Mouse (Mus musculus) midbrain, embryonic 14.5 days (tissue): Measurements from ENCODE around the gene Vmn1r195. TPM values are rescaled to one million over a fixed set of nuclear protein-coding genes. Genes with fewer than 3 reads are reported as not detected.

ENCODE experiments used
- ATAC-seq: fragments of 200-750 bp; cut with Nextera tagmentation; 2 replicates; pipeline ENCODE4 v1.8.0; 2017; ENCODE audit warnings: moderate number of reproducible peaks, moderate library complexity; ENCODE audit not compliant: low FRiP score, low TSS enrichment
- DNase-seq: peaks from one replicate; pipeline ENCODE4 v3.0.0-alpha.2; 2015
- H3K27ac ChIP-seq: fragments of 300-500 bp; sonication (generic); replicated peaks from 2 replicates; pipeline ENCODE4 v1.5.1; 2014; ENCODE audit warnings: mild to moderate bottlenecking, low read depth, low read length, moderate library complexity
- H3K27me3 ChIP-seq: fragments of 300-500 bp; sonication (generic); 2 replicates; pipeline ENCODE4 v1.6.1; 2014; ENCODE audit warnings: low read length, control low read depth, mixed read lengths; ENCODE audit not compliant: control insufficient read depth, insufficient read depth
- H3K36me3 ChIP-seq: fragments of 300-500 bp; sonication (generic); 2 replicates; pipeline ENCODE4 v1.6.1; 2014; ENCODE audit warnings: low read length, control low read depth; ENCODE audit not compliant: control insufficient read depth, insufficient read depth
- H3K4me1 ChIP-seq: fragments of 300-500 bp; sonication (generic); 2 replicates; pipeline ENCODE4 v1.6.1; 2014; ENCODE audit warnings: mild to moderate bottlenecking, antibody characterized with exemption, low read length, control low read depth; ENCODE audit not compliant: control insufficient read depth, insufficient read depth
- H3K4me2 ChIP-seq: fragments of 300-500 bp; sonication (generic); 2 replicates; pipeline ENCODE4 v1.6.1; 2014; ENCODE audit warnings: mild to moderate bottlenecking, low read length, moderate library complexity
- H3K4me3 ChIP-seq: fragments of 300-500 bp; sonication (generic); replicated peaks from 2 replicates; pipeline ENCODE4 v1.5.1; 2014; ENCODE audit warnings: low read depth, low read length
- H3K9ac ChIP-seq: fragments of 300-500 bp; sonication (generic); replicated peaks from 2 replicates; pipeline ENCODE4 v1.6.1; 2014; ENCODE audit warnings: mild to moderate bottlenecking, low read length, moderate library complexity
- H3K9me3 ChIP-seq: fragments of 300-500 bp; sonication (generic); 2 replicates; pipeline ENCODE4 v1.6.1; 2016; ENCODE audit warnings: low read length, control low read depth, mixed read lengths; ENCODE audit not compliant: control insufficient read depth
- polyA plus RNA-seq: library from polyadenylated mRNA; unstranded; fragments of >200 nt; fragmentation: Nextera tagmentation; extraction: Ambion mirVana; gene quantifications from 2 replicates; pipeline ENCODE4 v1.2.1, GENCODE M21; 2014

Vmn1r195 gene
- polyA plus RNA-seq, 1 experiment from 2014 or later = not detected

DNA sequence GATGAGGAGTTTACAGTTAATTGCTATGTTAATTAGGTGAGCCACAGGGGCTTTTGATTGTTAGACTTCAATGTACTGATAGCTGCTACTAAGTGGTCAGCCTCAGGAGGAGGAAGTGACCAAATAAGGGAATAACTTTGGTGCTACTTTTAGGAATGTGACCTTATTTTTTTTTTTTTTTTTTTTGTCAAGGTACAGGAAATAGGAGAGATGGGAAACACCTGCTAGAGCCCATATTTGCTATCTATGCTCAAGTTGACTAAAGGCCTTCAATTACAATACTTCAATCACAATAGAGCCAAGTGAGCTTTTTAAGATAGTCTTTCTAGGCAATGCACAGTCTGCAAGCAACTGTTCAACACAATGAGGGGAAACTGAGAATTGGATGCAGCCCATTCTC, 49.8 kb downstream of the Vmn1r195 start:
- H3K27ac ChIP-seq = no peak overlapping the region
- H3K27me3 ChIP-seq = no peaks in the 10 kb centered on the region
- no peaks in the 10 kb centered on the region for H3K4me1 ChIP-seq
- H3K9ac ChIP-seq = no peak overlapping the region
- ATAC-seq (no peak), DNase-seq (no peak)
- H3K4me2 ChIP-seq = no peak overlapping the region
- H3K9me3 ChIP-seq = no peaks in the 10 kb centered on the region
- H3K4me3 ChIP-seq = no peak overlapping the region
- H3K36me3 ChIP-seq = no peaks in the 10 kb centered on the region

DNA sequence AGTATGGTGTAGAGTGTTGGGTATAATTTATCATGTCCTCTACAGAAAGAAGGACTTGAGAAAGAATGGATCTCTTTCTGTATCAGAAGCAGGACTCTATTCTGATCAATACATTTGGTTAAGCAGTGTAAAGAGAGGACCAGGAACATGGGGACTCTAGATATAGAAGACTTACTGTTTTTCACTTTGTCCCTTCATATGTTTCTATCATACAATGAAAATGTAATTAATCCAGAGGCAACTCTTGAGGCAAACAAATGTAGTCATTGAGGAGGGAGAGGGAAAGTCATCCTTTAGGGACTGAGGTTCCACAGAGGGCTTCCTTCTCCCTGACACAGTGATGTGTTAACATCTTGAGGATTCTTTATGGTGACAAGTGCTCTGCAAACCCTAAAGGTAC, 54.0 kb downstream of the Vmn1r195 start, which contains the start of gene Vmn1r197:
Vmn1r197 (plus strand) TSS at position 301 of the 400 bp plus-strand sequence.
- Histone ChIP-seq H3K36me3 (no peaks in the 10 kb centered on the region), H3K27me3 (no peaks in the 10 kb centered on the region), H3K4me2 (no peak within 1 kb of the TSS), H3K27ac (no peak within 1 kb of the TSS), H3K9me3 (no peaks in the 10 kb centered on the region), H3K4me3 (no peak within 1 kb of the TSS), H3K9ac (no peak within 1 kb of the TSS), H3K4me1 (no peaks in the 10 kb centered on the region)
- DNase-seq (no peak), ATAC-seq (no peak)

Other genes with a start within 250 kb of the Vmn1r195 start
- gene Hist1h2ah, start 235.0 kb upstream of the Vmn1r195 start, polyA plus RNA-seq = not detected in 2 replicates
- gene Hist1h2bk, start 234.7 kb upstream of the Vmn1r195 start, polyA plus RNA-seq = 0.86 and 1.1 TPM in 2 replicates
- gene Hist1h4i, start 229.2 kb upstream of the Vmn1r195 start, polyA plus RNA-seq = 6.6 and 6.8 TPM in 2 replicates
- 9.4 and 11.7 TPM in 2 replicates for gene Hist1h2ag, start 227.6 kb upstream of the Vmn1r195 start, polyA plus RNA-seq
- gene Hist1h2bj, start 227.3 kb upstream of the Vmn1r195 start, polyA plus RNA-seq = 4.1 and 7.9 TPM in 2 replicates
- not detected in 2 replicates for gene Vmn1r188, start 186.1 kb upstream of the Vmn1r195 start, polyA plus RNA-seq
- not detected in 2 replicates for gene Vmn1r189, start 164.7 kb upstream of the Vmn1r195 start, polyA plus RNA-seq
- not detected in 2 replicates for gene Vmn1r191, start 86.6 kb upstream of the Vmn1r195 start, polyA plus RNA-seq
- gene Vmn1r192, start 79.4 kb upstream of the Vmn1r195 start, polyA plus RNA-seq = not detected in 2 replicates
- gene Vmn1r193, start 47.4 kb upstream of the Vmn1r195 start, polyA plus RNA-seq = not detected in 2 replicates
- gene Vmn1r194, start 26.3 kb upstream of the Vmn1r195 start, polyA plus RNA-seq = not detected in 2 replicates
- not detected in 2 replicates for gene Vmn1r196, start 19.4 kb downstream of the Vmn1r195 start, polyA plus RNA-seq
- gene Vmn1r197, start 54.1 kb downstream of the Vmn1r195 start, polyA plus RNA-seq = not detected in 2 replicates
- gene Vmn1r198, start 79.8 kb downstream of the Vmn1r195 start, polyA plus RNA-seq = not detected in 2 replicates
- not detected in 2 replicates for gene Vmn1r199, start 109.3 kb downstream of the Vmn1r195 start, polyA plus RNA-seq
- gene Vmn1r200, start 119.9 kb downstream of the Vmn1r195 start, polyA plus RNA-seq = 0.20 TPM in 1 of 2 replicates, not detected in the other
- gene Vmn1r201, start 201.4 kb downstream of the Vmn1r195 start, polyA plus RNA-seq = not detected in 2 replicates
- not detected in 2 replicates for gene Vmn1r202, start 234.9 kb downstream of the Vmn1r195 start, polyA plus RNA-seq
- gene Vmn1r203, start 247.6 kb downstream of the Vmn1r195 start, polyA plus RNA-seq = not detected in 2 replicates